Mouse (Mus musculus): ENCODE results near the gene Hoxb4.

The Hoxb4 gene

DNA sequence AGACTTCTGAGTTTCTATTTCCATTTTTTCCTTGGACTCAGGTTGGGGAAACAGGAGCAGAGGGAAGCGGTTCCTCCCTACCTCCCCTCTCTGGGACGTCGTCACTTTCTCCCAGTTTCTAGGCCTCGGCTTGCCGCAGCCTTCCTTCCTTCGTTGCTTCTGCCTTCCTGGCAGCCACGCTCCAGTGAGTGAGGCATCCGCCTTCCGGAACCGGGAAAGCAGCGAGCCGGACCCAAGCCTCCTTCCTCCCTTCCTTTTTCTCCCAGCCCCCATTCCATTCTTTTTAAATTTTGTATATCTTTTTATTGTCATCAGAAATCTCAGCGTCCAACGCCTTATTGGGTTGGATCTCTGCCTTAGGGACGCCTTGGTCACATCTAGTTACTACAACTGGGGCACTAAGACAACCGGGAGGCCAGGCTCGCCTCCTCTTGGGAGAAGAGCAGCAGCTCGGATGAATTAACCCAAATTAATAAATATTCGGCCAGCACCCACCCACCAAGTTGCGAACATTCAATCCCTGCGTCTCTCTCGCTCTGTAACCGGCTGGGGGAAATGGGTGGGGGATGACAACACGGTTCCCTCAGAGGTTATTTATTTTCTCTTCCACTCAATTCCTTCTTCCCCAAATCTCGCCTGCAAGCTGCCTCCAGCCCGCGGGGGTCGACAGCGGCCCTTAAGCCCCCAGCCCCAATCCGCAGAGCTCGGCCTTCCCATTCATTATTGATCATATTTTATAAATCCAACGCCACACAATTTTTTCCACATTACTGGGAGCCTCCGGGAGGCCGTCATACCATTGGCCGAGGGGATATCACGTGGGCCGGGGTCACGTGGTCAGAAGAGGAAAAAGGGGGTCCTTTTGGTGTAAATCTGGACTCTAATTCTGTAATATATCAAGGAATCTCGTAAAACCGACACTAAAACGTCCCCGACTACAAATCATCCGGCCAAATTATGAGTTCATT, 32.0 kb upstream of the Hoxb4 start, which contains the start of gene Hoxb7:
Gene Hoxb7, plus strand, starts transcription at position 853 of the 968 bp plus-strand sequence.
- no peak for DNase-seq

DNA sequence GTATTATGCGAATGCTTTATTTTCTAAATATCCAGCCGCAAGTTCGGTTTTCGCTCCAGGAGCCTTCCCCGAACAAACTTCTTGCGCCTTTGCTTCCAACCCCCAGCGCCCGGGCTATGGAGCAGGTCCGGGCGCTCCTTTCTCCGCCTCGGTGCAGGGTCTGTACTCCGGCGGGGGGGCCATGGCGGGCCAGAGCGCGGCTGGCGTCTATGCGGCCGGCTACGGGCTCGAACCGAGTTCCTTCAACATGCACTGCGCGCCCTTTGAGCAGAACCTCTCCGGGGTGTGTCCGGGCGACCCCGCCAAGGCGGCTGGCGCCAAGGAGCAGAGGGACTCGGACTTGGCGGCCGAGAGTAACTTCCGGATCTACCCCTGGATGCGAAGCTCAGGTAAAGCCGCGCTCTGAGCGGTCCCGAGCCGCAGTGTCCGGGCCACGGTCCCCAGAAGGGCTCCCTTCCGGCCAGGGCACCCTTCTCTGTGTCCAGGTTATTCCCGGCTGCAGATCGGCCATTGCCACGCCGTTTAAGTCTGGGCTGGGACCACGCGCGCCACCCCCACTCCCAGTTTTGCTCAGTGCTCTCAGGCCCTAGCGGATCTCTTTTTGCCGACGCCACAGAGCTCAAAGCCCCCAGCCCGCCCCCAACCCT, 31.2 kb upstream of the Hoxb4 start:
- no peak for DNase-seq

DNA sequence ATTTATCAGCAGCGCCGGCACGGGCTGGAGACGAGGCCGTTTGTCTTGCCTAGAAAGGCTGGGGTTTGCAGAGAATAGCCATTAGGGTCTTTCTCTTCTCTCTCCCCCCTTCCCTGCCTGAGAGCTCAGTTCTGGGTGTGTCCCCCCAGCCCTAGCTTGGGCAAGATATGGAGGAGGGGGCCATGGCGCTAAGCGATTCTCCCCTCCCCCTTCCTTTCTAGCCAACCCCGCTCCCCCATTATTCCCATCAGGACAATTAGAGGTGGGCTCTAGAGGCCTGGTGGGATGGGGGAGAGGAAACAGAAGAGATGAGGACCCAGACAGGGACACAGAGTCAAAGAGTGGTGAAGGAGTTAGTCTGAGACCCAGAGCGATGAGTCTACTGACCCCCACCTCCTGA, 30.7 kb upstream of the Hoxb4 start:
- no peak for DNase-seq

DNA sequence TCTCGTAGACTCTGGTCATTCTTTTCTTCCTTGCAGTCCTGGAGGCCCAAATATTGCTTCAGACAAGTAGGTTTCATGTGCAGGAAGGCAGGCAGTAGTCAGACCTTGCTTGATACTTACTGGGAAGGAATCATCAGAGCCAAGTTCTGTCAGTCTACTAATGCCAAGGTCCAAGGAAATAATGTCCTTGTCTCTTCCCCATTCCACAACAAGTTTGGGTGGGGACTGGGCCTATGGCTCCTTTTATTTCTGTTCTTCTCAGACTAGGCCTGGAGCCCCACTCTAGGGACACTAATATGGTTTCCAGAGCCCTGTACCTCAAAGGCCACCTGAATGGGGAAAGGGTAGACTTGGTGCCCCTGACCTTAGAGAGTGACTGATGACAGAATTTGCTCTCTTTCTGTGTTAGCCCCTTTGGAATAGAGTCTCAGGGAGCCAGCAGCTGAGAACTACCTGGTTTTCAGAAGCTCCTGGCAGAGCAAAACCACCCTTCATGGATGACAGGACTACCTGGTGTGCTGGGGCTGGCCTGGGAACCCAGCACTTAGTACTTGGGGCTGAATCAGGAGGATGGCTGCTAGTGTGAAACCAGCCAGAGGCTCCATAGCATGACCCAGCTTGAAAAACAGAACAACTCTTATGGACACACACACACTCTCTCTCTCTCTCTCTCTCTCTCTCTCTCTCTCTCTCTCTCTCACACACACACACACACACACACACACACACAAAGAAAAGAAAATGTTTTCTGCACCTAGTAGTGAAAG, 29.4 kb upstream of the Hoxb4 start:
- no peak for DNase-seq

DNA sequence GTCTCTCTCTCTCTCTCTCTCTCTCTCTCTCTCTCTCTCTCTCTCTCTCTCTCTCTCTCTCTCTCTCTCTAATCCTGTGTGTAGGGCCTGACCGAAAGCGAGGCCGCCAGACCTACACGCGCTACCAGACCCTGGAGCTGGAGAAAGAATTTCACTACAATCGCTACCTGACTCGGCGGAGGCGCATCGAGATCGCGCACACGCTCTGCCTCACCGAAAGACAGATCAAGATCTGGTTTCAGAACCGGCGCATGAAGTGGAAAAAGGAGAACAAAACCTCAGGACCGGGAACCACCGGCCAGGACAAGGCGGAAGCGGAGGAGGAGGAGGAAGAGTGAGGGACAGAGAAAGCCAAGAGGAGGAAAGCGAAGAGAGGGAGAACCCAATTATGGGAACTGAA, 28.8 kb upstream of the Hoxb4 start:
- DNase-seq: no peak

DNA sequence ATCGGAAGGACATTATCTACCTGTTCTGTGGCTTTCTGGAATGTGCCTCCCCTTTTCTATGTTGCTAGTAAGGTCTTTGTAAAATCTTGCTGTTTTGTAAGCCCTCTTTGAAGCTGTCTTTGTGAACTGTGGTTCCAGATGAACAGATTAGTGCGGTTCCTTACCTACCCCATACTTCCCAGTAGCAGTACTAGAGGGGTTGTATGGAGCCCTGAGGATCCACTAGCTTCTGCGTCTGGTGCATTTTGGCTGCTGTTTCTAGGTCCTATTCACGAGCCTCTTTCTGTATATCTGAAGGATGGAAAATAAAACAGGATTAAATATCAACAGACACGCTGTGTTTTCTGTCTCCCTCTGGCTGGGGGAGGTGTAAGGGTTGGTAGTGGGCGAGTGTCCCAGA, 28.2 kb upstream of the Hoxb4 start:
- DNase-seq: no peak

DNA sequence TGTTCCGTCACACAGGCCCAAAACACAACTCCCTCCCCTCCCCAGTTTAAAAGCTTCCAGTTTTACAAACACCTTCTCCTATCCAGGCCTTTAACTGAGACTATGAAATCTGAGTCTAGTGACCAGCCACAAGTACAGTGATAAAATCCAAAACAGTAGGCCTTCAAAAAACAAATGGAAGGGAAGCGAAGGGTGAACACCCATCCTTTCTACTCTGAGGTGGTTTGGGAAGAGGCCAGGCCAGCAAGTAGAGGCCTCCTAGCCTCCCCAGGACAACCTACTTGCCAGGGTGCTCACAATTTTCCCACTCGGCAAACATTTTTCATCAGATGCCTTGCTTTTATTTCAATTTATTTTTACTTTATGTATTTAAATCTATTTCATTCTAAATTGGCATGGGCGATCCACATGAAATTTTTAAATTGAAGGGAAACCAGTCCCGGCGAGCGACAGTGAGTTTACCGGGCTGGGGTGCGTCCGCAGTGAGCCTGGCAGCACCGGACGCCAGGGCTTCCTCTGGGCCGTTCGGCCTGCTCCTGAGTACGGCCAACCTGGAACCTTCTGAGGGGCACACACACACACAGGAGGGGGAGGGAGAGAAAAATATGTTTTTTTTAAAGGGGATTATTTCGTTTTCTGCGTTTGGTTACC, 27.2 kb upstream of the Hoxb4 start:
- no peak for DNase-seq

DNA sequence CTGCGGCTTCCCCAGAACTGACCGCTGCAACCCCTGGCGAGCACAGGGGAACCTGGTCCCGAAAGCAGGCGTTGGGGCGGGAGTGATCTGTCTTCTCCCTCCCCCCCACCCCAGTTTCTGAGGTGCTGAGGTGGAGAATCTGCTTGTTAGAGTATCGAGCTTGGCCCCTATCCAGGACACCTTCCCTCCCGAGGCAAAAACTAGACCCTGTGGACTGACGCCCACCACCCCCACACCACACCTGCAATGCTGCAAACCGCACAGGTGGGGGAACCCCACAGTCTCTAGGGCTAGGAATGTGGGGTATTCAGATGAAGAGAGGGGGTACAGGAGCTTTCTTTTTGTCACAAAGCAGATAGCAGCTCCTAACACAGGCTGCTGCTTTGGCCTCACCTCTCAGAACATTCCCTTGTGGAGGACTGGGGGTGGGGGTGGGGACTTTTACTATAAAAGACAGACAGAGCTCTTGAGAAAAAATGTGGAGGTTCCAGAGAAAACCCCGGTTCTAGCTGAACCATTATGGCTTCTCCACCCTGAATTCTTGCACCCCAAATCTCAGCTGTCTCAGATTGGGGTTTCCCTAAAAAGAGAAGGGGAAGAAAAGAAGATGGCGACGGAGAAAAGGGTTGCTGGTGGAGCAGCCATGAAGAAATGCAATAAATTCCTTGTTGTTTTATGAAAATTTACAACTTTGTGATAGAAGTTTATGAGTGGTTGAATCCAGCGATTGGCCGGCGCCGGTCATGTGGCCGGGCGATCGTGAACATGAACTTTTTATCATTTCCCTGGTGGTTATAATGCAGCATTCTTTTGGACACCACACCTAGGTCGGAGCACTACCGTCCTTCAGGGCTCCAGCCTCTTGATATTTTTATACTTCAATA, 26.1 kb upstream of the Hoxb4 start, which contains the start of gene Hoxb6:
Gene Hoxb6, plus strand, starts transcription at position 796 of the 884 bp plus-strand sequence.
- no peak for DNase-seq

DNA sequence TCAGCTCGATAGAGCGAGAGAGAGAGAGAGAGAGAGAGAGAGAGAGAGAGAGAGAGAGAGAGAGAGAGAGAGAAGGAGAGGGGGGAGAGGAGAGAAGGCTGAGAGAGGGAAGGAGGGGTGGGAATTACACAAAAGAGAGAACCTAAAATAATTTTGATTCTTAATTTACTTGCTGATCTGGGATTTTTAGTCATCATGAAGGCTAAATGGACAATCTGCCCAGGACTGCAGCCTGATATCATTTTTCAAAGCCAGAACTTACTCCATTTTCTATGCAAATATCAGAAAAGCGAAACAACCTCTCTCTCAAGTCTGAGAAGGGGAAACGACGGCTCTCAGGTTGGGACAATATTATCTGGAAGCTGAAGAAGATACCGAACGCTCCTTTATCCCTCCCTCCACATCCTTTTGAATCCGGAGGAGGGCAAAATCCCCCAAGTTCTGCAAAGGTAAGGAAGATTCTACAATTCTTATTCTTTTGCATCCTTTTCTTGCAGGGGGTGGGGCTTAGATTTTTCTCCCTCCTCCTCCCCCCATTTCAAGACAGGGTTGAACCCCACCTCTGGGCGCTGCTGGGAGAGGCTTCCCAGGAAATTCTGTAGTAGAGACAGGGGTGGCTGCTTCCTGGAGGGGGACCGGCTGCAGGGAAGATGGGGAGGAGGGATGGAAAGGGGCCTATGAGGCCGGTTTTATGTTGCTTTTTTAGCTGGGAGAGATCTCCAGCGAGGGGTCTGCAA, 25.3 kb upstream of the Hoxb4 start:
- no peak for DNase-seq

DNA sequence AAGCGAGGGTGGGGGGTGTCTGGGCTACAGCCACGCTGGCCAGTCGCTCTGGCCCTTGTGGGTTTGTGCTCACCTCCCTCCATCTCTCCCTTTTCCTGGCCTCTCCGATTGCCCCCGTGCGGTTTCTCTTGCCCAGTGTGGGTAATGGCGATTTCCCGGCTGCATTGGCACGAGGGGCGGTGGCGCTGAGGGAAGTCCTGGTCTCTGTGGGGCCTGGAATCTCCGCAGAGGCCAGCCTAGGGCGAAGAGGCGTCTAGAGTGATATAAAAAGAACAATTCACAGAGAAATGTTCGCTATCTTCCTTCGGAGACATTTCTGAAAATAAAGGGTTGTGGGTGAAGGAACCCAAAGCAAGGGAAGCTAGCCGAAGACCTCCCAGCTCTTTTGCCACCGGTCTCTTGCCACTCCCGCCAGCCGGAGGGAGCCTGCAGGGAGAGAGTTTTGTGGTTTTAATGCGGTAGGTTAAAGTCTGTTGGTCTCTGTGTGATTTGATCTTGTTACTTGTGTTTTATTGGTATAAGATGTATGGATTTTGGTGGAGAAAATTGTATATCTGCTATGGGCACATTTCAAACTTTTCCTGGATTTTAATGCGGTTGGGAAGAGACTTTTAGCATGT, 24.7 kb upstream of the Hoxb4 start:
- no peak for DNase-seq

DNA sequence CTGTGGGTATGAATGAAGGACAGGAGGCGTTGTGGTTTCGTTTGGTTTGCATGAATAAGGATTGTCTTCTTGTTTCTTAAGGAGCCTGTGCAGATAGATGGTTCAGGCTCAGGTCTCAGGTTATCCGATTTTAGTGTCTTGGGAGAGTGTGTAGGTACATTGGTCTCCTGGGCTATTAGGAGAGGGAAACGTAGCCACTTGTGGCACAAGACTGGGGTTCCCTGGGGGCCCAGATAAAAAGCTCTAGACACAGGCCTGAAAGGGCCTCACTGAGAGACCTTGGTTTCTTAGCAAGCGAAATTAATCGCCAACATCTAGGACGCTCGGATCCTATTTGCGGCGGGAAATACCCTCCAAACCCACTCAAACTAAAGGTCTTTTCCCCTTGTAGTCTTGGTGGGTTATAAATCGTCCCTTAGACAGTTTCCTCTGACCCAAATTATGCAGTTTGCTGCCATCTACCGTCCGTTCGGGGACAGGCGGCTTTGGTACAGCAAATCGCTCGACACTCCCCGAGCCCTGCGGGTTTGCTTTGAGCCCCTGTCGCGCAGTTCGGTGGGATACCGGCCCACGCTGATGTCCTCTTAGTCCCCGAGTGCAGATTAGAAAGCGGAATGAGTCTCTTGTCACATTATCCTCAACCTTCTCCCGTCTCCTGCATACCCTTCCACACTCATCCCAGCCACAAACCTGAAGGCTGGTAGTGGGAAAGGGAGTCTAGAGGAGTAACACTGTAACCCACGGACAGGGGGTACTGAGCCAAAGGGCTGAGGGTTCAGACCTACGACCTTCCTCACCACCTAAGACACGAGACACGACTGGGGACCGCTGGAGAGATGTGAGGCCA, 23.6 kb upstream of the Hoxb4 start:
- DNase-seq: peak; percentile 33 to 45

DNA sequence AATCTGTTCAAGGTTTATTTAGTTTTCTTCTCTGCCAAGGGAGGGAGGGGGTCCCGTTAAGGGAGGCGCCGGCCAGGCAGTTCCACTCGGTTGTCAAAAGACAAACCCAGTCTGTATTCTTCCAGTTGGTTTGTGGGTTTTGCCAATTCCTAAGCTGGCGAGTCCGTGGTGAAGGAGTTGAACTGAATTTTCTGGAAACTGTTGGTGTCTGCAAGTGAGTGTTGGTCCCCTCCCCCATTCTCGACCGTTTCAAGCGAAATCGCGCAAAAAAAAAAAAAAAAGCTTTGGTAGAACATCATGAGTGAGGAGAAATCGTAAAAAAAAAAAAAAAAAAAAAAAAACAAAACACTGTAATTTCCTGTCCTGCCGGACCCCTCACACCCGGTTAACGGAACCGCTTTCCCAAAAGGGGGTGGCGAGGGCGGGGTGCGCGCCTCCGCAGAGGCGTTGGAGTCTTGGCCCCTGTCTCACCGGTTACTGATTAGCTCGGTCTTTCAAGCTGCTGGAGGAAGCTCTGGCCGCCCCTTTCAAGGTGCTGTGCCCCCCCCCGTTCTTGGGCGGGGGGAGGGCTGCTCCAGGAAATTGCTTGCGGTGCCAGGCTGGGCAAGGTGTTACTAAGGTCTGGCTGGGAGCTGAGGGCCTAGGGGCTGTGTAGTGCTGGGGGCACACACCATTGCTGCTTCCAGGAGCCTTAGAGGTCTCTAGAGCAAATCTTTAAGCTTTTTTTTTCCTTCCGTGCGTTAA, 22.8 kb upstream of the Hoxb4 start:
- no peak for DNase-seq

DNA sequence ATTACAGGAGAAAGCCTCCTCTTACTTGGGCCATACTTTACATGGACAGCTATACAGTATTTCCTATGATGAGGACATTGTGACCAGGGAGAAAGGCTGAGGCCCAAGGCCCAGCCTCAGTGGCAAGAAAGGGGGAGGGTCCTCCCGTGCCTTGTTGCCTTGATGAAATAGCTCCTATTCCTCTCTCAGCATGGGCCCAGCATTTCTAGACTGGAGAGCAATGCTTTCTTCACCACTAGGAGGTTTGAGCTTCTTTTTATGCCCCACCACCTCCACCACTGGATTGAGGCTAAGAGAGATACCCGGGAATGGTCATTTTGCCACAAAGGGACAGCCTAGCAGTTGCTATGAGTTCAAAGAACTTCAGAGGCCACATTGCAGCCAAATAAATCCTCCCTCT, 21.1 kb upstream of the Hoxb4 start:
- no peak for DNase-seq

DNA sequence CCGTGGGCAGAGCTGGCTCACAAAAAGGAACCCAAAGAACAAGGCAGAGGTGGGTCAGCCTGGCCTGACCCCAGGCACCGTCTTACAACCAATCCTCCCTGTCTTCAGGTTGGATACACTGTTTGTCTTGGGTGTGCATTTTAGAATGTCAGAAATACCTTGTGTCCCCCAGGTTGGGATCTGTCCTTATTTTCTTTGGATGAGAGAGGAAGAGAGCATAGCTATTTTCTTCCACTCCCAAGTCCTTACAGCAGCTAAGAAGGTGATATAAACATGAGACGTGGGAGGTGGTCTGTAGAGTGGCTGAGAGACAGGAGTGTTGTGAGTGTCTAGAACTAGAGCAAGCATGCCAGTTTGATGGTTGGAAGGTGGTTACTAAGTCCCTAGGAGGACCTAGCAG, 20.6 kb upstream of the Hoxb4 start:
- no peak for DNase-seq

DNA sequence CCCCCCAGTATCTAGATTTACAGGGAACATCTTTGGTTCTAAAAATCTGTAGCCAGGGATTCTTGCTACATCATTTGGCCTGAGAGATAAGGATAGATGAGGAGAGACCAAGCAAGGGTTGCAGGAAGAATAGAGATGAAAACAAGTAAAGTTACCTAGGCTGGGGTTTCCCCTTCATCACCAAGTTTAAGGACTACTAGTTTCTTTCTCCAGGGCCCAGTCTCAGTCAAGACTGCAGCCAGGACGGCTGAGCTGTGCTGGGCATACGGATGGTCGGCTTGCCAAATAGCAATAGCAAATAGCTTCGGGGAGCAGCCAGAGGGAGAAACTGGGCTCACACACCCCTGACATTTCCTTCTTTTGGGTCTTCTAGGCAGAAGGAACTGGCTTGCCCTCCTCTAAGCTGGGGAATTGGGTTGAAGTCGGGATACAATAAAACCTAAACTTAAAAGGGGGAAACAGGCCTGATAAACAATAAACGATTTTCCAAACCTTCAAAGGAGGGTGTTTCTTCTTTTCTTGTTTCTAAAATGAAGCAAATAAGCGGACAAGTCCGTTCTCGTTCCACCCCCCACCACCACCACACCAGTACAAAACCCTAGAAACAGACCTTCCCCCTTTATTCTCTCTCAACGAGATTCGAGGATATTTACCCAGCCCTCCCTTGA, 20.0 kb upstream of the Hoxb4 start:
- no peak for DNase-seq

DNA sequence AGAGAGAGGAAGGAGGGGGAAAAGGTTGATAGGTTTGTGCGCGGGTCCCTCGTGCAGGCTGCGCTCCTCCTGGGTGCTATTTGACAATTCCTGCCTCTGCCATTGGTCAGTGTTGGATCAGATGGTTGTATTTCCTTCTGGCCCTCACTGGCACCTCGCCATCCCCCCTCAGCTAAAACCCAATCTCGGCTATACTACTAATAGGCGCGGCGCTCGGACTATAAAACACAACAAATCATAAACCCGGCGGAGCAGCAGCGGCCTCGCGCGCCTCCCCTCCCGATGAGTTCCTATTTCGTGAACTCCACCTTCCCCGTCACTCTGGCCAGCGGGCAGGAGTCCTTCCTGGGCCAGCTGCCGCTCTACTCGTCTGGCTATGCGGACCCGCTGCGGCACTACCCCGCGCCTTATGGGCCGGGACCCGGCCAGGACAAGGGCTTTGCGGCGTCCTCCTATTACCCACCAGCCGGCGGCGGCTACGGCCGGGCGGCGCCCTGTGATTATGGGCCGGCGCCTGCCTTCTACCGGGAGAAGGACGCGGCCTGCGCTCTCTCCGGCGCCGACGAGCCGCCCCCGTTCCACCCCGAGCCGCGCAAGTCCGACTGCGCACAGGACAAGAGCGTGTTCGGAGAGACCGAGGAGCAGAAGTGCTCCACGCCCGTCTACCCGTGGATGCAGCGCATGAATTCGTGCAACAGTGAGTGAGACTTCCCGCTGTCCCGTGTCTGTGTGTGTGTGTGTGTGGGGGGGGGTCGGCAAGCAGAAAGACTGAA, 19.0 kb upstream of the Hoxb4 start:
- DNase-seq: no peak

DNA sequence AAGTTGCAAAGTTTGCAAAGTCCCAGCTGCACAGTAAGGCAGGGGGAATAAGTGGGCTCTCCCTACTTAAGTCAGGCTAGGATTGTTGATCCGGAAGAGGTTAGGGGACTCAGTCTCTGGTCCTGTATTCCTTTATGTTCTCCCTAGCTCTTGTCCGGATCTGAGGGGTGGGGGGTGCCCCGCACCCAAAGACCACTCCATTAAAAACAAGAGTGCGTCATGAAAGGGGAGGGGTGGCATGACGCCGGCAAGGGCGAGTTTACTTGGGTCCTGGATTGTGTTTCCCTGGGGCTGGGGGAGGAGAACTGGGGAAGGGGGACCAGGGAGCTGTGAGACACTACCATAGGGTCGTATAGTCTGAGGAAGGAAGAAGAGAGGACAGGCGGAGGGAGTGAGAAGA, 18.3 kb upstream of the Hoxb4 start:
- no peak for DNase-seq

Data from thymus, adult 18-20 months (tissue).